Mouse (Mus musculus) thymus, postnatal 25 days (tissue): ENCODE results near the gene Armc9.

ENCODE experiments used
- DNase-seq: peaks from one replicate; pipeline ENCODE4 v3.0.0; 2022

Armc9 gene

DNA sequence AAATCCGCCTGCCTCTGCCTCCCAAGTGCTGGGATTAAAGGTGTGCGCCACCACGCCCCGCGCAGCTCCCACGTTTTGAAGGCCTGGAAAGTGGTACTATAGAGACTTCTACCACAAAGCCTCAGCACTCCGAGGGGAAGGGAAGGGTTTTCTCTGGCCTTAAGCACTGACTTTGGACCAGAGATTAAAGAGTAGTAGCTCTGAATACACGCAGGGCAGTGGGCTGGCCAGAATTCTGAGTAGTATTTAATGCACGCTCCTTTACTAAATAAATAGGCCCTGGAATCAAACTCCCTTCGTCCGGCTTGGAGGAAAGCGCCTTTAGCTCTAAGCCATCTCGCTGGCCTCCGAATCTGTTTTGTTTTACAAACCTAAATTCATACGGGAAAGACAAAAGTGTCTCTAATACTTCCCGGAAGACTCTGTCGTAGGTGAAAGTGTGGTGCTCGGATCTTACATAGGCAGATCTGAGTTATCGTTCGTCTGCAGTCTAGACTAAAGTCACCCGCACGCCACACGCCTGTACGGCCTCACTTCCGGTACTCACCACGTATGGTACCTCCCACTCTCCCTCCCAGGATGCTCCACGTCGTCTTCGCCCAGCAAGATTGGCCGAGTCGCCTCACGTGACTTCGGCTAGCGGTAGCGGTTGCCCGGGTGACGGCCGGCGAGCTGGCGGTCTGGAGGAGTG, at the start of gene Armc9:
TSS of gene Armc9 (plus strand) at position 648 of the 691 bp plus-strand sequence.
- peak; percentile 93 for DNase-seq

DNA sequence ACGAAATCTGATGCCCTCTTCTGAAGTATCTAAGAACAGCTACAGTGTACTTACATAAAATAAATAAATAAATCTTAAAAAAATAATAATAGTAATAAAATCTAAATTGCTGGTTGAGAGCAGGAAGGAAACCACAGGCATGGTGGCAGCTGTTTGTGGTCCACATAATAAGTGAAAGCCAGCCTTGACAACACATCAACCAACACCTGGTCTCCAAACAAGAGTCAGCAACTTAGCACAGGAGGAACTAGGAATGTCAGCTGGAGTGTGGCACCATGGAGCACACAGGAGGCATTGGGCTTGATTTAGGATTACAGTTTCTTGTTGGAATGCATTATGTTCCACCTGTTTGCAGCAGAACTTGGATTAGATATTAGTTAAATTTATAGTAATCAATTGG, 49.5 kb upstream of the Armc9 start:
- no peak for DNase-seq

DNA sequence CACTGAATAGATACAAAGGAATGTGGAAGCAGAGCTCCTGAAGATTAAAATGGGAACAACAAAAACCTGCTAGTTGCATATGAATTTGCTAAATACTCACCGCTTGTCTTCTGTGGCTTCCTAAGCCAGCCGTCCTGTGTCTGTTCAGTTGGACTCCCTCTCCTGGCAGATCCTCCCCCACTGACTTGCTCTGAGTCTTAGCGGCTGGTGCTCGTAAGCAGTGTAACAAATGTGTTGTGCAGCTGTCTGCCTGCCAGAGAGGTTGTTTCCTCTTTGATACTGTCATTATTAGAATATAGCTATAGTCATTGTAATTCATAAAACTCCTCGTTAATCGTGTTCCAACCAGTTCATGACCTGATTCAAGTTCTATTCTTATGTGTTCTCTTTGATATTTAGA, 42.8 kb upstream of the Armc9 start, which contains the start of gene Htr2b:
TSS of gene Htr2b (minus strand) at position 192 of the 400 bp plus-strand sequence.
- no peak for DNase-seq

DNA sequence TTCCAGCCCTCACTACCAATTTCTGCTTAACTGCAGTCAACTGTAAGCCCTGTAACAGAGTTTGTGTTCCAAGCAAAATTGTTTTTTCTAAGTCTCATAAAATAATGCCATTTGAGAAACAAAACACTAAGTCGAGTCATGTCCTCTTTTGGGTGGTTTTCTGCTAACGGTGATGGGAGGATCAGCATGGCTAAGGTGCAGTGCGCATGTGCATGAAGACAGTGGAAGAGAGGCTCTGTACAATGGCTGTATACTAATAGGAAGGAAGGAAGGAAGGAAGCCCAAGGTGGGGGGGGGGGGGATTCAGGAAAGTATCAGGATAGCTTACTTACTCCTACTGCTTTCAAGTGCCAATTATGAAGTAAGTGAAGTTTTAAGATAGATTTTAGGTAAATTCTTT, 40.4 kb upstream of the Armc9 start:
- no peak for DNase-seq

DNA sequence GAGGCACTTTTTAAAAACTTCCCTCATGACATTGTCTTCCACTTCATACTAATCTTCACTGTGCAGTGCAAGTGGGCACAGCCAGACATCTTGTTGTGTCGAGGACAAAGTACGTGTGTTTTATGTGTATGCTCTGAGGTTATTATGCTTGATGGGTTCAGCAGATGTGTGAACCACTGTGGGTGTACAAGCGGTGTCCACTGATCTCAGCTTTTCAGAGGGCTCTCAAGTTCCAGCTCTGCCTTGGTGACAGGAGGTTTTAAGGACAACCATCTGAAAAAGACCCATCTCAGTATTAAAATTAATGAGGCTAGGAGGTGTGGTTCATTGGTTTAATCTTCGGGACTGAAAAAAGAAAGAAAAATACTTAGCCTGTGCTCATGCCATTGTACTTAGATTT, 35.0 kb upstream of the Armc9 start:
- no peak for DNase-seq

DNA sequence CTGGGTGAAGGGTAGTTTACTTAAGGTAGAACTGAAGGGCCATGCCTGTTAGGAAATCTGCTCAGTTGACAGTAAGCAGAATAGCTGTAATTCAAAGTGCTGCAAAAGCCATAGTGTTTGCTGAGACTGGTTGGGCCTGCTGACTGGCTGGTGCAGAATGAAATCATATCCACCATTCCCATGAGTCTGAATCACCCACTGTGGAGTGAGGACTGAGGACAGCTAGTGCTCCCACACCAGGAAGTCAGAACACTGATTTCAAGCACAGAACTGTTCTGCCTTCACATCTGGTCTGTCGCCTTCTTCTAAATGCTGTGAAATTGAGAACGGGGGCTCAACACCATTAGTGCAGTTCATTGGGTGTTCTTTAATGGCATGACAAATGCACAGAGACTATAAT, 28.5 kb upstream of the Armc9 start:
- DNase-seq: no peak

DNA sequence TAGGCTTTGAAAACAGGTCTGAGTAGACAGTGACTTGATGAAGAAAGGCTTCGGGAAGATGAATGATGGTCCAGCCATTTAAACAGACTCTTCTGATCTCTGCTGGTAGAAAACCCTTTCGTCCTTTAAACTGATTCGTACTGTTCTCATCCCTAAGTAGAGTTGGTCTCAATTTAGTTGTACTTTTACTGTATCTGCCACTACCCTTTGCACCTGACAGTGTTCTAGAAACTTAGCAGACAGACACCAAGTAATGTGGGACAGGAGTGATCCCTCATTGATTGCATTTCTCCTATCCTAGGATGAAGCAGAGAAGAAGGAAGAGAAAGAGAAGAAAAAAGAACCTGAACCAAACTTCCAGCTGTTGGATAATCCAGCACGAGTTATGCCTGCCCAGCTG, 21.2 kb upstream of the Armc9 start, which contains the start of gene Gm21972:
TSS of gene Gm21972 (plus strand) at position 301 of the 400 bp plus-strand sequence.
- DNase-seq: no peak

DNA sequence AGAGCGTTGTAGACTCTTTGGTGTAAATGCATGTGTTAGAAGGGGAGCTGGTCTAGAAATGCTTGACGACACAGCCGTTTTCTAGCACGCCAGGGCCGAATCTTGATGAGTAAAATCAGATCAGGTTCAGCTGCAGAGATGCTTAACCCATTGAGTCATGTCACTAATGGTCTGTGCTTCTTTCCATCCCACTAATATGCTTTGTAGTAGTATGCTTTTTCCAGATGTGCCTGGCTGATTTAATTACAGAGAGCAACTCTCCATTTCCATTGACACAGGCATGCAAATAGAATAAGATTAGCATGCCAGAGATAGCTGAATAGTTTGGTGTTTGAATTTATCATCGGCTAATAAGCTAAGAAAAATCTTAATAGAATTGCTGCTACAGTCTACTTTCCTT, 19.3 kb upstream of the Armc9 start:
- no peak for DNase-seq

DNA sequence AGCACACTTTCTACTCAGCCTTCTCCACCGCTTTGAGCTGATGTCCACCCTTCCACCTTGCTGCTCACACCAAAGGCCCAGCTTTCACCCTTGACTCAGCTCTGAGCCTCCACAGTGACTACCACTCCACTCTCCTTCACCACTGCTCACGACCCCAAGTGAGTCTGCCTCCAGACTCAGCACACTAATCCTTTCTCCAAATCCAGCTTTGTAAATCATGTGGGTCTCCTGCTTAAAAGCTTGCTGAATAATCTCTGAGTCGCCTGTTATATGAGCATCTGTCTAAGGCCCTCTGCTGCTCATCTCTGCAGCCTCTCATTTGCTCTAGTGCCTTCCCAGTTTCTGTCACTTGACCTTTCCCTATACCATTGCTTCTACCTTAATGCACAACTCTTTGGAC, 13.5 kb upstream of the Armc9 start:
- DNase-seq: no peak

DNA sequence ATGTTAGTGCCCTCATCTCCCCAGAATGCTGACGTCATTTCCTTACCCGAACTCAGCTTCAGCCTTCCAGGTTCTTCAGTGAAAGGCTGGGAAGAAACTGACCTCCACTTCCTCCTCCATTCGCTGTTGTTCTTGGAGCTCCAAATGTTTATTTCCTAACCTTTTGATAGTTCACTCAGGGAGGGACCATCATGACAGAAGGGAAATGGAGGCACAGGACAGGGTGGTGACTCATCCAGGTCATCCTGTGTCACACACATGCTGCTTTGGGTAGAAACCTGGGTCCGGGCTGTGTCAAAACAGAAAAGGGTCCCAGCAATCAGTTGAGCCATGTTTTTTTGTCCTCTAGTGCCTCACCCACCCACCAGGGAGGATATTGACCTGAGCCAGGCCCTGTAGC, 11.4 kb upstream of the Armc9 start:
- DNase-seq: no peak

DNA sequence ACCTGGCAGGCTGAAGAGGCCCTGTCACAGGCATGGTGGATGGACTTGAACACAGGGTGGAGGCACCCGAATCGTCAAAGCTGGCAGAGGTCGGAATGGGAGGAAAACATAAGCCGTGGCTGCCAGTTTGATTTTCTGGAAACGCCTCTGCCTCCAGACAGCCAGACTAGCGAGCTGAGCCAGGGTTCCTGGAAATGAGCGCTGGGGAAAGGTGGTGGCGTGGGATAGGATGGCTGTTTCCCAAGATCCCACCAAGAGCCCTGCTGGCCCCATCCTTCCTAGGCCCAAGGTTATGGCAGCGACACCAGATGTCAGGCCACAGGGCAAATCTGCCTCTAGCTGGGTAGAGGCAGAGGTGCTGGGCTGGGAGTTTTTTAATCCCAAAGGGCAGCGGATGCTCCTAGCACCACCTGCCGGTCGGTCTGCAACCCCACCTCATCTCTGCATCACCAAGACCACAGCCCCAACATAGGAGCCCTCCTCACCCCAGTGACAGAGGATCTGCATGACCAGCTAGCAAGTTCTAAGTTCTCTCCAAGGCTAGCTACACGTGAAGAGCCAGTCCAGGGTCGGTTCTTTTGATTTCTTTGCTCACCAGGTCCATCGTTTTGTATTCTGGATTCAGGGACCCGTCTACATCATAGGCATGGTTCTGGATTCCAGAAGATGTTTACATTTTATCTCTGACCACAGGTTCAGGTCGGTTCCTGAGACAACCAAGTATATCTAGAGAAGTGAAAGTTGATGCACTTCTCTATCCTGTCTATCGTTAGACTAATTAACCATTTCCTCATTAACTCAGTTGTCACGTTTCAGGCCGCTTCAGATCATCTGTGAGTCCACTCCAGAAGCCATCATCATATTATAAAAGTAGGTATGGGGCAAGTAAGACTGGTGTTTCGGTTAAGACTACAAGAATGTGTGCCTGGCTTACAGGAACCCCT, 10.3 kb upstream of the Armc9 start:
- DNase-seq: no peak

DNA sequence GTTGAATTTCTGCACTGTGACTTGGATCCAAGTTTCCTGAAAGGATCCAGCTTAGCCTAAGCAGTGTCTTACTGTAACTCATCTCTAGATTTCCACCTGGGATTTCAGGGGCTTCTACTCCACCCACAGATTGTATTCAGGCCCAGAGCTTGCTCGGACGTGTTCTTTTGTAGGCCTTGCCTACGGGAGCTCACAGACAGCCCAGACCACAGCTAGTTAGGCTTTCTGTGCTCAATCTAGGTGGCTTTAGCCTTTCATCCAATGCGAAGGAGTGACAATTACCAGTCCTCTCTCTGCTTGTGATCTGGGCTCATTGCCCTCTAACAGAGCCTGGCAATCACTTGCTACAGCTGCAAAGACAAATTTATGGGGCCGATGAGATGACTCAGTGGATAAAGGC, 8.3 kb upstream of the Armc9 start:
- DNase-seq: no peak

DNA sequence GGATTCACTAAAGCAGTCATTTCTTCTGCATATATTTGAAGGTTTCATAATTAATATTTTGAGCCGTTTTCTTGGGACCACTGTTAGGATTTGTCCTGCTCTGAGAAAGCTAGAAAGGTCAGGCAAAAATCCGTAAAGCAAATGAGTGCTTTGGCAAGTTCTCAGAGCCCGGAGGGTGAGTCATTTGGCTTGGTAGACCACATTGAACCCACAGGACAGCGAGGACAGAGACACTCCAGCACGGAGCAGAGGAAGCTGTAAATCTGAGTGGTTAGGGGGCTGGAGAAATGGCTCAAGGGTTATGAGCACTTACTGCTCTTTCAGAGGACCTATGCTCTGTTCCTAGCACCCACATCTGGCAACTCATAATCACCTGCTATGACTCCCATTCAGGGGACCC, 7.0 kb upstream of the Armc9 start:
- DNase-seq: no peak

DNA sequence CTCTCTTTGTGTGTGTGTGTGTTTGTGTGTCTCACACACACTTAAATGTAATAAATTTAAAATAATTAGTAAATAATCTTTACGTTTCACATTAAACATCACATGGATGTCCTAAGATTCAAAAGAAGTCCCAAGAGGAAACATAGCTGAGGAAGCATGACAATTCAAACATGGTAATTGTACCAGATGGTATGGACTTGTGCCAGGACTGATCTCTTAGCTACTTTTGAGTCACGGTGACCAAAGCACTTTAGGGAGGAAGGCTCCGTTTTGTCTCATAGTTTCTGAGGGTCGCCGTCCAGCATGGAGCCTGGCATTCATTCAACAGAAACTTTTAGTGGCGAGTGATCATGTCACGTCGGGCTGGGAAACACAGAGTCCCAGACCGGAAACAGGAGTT, 6.4 kb upstream of the Armc9 start:
- DNase-seq: no peak

DNA sequence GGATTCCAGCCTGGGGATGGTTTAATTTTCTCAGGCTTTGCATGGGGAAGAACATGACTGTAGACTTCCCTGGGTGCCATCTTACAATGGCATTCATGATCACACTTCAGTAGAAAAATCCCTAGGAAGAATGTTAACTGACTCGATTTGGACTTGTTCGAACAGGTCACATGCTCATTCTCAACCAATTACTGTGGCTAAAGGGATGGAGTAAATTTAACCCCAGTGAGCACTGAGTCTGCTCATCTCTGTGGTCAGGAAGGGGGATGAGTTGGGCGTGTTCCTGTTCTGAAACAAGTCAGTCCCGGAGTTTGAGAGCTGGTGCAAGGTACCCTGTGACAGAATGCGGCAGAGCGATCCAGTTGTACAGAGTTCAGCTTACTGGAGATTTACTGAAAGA, 3.7 kb upstream of the Armc9 start:
- DNase-seq: no peak

DNA sequence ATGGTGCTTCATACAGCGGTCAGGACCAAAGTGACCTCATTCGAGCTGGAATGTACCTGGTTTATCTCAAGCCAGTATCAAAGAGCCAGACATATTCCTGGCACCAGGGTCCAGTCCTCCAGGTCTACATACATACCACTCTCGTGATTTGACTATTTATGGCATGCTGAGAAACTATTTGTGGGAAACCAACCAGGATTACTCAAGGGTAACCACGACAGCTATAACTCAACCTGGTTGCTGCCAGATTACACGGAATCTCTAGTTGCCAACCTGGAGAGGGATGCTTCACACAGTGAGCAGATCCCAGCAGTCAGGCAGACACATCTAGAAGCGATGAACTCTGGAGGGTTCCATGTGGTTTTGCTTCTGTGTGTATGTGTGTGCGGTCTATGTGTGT, 3.2 kb upstream of the Armc9 start:
- DNase-seq: no peak

DNA sequence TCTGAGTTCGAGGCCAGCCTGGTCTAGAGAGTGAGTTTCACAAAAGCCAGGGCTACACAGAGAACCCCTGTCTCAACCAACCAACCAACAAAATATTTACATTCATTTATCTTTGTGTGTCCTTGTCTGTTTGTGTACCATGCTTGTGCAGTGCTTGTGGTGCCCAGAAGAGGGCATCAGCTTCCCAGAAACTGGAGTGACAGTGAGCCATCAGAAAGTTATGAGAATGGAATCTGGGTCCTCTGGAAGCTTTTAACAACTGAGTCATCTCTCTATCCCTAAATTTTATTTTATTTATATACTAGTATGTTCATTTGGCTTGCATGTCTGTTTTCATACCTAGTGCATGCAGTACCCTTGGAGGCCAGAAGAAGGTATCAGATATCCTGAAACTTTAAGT, 2.0 kb upstream of the Armc9 start:
- DNase-seq: peak; percentile 20

DNA sequence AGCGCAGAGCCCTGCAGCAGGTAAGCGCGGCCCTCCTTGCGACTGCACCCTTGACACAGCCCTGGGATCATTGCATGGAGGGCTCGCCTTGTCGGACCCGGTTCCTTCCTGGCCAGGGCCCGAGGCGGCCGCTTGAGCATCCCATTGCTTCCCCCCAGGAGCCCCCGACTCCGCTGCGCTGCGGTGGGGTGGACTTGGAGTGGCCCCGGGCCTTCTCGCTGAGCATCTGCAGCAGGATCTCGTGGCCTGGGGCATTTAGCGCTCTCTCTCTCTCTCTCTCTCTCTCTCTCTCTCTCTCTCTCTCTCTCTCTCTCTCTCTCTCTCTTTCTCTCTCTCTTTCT, 214 bp downstream of the Armc9 start:
- no peak for DNase-seq

DNA sequence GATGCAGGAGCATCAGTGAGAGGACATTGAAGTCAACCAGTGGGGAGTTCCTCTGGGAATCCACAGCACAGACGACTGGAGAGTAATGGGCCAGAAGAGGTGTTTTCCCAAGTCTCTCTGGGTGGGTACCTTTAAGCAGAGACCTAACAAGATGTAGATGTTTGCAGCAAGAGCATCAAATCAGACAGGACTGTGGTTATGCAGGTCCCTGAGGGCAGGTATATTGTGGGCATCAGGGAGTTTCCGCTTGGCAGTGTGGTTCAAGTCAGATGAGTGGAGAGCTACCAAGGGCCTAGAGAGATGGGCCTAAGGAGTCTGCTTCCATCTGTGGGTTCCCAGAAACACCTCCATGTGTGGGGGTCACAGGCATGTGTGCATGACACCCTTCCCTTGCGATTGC, 1.5 kb downstream of the Armc9 start:
- DNase-seq: no peak

DNA sequence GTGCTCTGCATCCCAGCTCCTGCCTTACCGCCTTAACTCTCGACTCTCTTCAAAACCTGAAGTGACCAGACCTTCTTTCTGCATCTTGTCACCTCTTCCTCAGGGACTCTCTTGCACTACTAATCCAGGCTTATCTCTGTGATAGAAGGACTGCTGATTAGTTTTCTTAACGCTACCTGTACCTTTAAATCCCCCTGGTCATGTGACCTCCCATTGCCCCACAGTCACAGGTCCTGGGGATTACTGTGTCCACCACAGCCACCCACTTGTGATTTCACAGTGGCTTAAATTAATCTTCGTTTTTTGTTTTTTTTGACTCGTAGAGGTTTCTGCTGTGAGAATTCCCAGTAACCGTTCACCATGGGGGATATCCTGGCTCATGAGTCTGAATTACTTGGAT, 2.0 kb downstream of the Armc9 start:
- no peak for DNase-seq

DNA sequence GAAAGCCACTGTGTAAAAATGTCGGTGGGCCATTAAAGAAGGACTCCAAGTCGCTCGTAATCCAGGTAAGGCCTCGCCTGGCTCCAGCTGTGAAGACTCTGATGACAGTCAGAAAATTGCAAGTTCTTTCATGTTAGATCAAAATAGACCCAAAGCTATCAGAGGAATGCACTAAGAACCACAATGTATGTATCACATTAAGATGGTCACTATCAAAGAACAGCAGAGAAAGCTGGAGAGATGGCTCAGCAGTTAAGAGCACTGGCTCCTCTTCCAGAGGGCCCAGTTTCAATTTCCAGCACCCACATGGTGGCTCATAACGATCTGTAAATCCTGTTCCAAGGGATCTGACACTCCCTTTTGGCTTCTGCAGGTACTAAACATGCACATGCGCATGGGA, 5.5 kb downstream of the Armc9 start:
- no peak for DNase-seq

DNA sequence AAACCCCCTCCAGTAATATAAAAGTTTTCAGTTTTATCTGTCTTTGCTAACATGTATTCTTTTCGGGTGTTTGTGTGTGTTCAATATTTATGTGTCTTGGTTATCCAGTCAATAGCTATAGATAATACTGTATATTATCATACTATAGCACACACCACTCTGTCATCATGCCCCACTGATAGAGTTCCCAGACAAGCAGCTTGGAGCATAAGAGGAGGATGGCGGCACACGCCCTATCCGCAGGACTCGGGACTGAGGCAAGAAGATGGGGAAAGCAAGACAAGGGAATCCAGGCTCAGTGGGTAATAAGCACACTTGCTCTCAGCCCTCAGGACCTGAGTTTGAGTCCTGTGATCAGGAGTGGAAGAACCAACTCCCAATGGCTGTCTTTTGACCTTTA, 5.9 kb downstream of the Armc9 start:
- no peak for DNase-seq

DNA sequence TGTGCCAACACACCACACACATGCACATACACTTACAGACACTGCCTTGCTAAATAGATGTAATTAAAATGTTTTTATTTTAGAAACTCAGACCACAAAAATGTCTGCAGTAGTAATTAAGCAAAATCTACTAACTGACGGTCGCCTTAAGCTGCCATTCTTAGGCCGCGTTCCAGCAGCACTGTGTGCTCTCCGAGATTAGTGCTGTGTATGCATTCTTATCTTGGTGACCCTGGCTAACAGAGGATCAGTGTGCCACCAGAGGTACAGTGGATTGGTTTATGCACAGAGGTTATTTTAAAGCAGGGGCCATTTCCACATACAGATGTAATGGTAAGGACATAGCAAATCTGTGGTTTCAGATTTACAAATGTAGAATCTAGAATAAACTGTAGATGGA, 6.5 kb downstream of the Armc9 start:
- DNase-seq: no peak

DNA sequence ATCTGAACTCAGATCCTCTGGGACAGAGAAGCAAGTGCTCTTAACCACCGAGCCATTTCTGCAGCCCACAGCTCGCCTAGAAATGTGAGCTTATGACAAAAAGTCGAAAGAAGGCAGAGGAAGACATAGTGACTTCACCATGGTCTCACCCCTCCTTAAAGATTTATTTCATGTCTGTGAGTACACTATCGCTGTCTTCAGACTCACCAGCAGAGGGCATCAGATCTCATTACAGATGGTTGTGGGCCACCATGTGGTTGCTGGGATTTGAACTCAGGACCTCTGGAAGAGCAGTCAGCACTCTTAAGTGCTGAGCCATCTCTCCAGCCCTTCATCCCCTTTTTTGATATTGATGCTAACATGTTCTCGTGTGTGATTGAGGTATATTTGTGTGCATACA, 20.0 kb downstream of the Armc9 start:
- no peak for DNase-seq

DNA sequence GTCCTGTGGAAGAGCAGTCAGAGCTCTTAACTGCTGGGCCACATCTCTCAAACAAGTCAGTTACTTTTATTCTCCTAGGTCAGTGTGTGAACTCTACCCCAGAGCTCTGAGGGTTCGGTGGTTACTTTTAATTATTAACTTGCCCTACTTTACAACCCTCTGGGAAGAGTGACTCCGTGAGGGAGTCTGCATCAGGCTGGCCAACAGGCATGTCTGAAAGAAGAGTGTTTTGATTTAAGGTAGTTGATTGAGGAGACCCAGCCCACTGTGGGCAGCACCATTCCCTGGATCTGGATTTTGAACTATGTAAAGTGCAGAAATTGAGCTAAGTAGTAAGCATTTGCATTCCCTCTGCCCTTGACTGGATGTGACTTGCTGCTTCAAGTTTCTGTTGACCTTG, 21.5 kb downstream of the Armc9 start:
- no peak for DNase-seq
